Mouse (Mus musculus): ENCODE measurements at regions not wholly inside any gene's neighbourhood (a gene's known extent, or its start where the extent isn't known, plus 50 kb on each side); places are given as distances from the start of the nearest gene placed in this dataset.
"Not testable (repeated sequence)": the region's sequence is repeated elsewhere in the genome, so short reads cannot be mapped to it uniquely, and the experiment has no call there.

GRCm38 (mm10) chr13:97360551-97360950 lies 119.6 kb downstream of the Enc1 start:
- 39% methylated on average over 9 of the region's 9 CpGs for WGBS
- TF ChIP-seq POLR2A (IDR thresholded peaks at IDR 0.05; ENCODE audit: borderline replicate concordance, extremely low read depth, low read depth, low read length) (no peak), CTCF (IDR thresholded peaks at IDR 0.05; ENCODE audit: insufficient read depth, low read length) (no peak)
- no peak for DNase-seq
- no peak overlapping the region for H3K4me3 ChIP-seq (replicated peaks; ENCODE audit: extremely low read depth, low read depth, low read length)
- peaks cover 3% of the 10 kb centered on the region for H3K4me1 ChIP-seq (ENCODE audit: control insufficient read depth, insufficient read depth, low read length)

- WGBS: 92% methylated on average over 8 of the region's 8 CpGs
- TF ChIP-seq CTCF (IDR thresholded peaks at IDR 0.05; ENCODE audit: insufficient read depth, low read length) (no peak), POLR2A (IDR thresholded peaks at IDR 0.05; ENCODE audit: borderline replicate concordance, extremely low read depth, low read depth, low read length) (no peak)
These were observed 117.9 kb downstream of the Enc1 start for GRCm38 (mm10) chr13:97358781-97359305.

GRCm38 (mm10) chr13:97358261-97358660 lies 117.4 kb downstream of the Enc1 start:
- no peak for DNase-seq
- 88% methylated on average over 6 of the region's 6 CpGs for WGBS
- peaks cover under 1% of the 10 kb centered on the region; the same call in 1 of the 2 replicates for H3K4me1 ChIP-seq (ENCODE audit: control insufficient read depth, insufficient read depth, low read length)
- TF ChIP-seq CTCF (IDR thresholded peaks at IDR 0.05; ENCODE audit: insufficient read depth, low read length) (no peak), POLR2A (IDR thresholded peaks at IDR 0.05; ENCODE audit: borderline replicate concordance, extremely low read depth, low read depth, low read length) (no peak)
- H3K4me3 ChIP-seq (replicated peaks; ENCODE audit: extremely low read depth, low read depth, low read length): no peak overlapping the region

More at GRCm38 (mm10) chr13:97358781-97359305, 117.9 kb downstream of the Enc1 start:
- no peak for DNase-seq
- Histone ChIP-seq H3K4me3 (replicated peaks; ENCODE audit: extremely low read depth, low read depth, low read length) (no peak overlapping the region), H3K4me1 (ENCODE audit: control insufficient read depth, insufficient read depth, low read length) (peaks cover 3% of the 10 kb centered on the region; the same call in 1 of the 2 replicates)

- Histone ChIP-seq H3K4me3 (replicated peaks; ENCODE audit: extremely low read depth, low read depth, low read length) (no peak overlapping the region), H3K4me1 (ENCODE audit: control insufficient read depth, insufficient read depth, low read length) (no peaks in the 10 kb centered on the region; the same call in 1 of the 2 replicates)
- TF ChIP-seq CTCF (IDR thresholded peaks at IDR 0.05; ENCODE audit: insufficient read depth, low read length) (no peak), POLR2A (IDR thresholded peaks at IDR 0.05; ENCODE audit: borderline replicate concordance, extremely low read depth, low read depth, low read length) (no peak)
- no peak for DNase-seq
- 61% methylated on average over 13 of the region's 13 CpGs for WGBS
These were observed 116.3 kb downstream of the Enc1 start for GRCm38 (mm10) chr13:97356923-97357807.

- DNase-seq; H3K4me1 ChIP-seq (ENCODE audit: control insufficient read depth, insufficient read depth, low read length); H3K4me3 ChIP-seq (replicated peaks; ENCODE audit: extremely low read depth, low read depth, low read length): not testable (repeated sequence)
- WGBS: 93% methylated on average over 6 of the region's 6 CpGs
These were observed 114.5 kb downstream of the Enc1 start for GRCm38 (mm10) chr13:97355411-97355810.

DNA sequence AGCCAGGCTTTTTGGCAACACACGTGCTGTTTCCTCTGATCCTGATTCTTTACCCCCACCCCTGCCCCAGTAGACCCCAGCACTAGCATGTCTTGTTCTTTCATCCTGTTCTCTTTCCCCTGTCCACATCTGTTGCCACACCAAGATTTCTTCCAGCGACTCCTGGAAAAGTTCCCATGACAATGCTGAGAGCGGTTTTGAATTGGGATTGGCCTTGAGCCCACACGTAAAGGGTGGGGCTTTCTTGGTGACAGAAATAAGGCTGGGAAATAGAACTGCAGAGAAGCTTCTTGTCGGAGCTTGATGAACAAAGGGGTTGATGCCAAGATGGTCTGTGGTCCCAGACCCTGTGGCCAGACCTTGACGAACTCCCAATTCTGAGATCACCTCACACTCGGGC lies 106.8 kb downstream of the Enc1 start:
- H3K4me1 ChIP-seq (ENCODE audit: control insufficient read depth, insufficient read depth, low read length): no peaks in the 10 kb centered on the region
- TF ChIP-seq POLR2A (IDR thresholded peaks at IDR 0.05; ENCODE audit: borderline replicate concordance, extremely low read depth, low read depth, low read length) (no peak), CTCF (IDR thresholded peaks at IDR 0.05; ENCODE audit: insufficient read depth, low read length) (no peak)
- no peak overlapping the region for H3K4me3 ChIP-seq (replicated peaks; ENCODE audit: extremely low read depth, low read depth, low read length)
- WGBS: 38% methylated on average over 7 of the region's 7 CpGs
- DNase-seq: no peak

DNA sequence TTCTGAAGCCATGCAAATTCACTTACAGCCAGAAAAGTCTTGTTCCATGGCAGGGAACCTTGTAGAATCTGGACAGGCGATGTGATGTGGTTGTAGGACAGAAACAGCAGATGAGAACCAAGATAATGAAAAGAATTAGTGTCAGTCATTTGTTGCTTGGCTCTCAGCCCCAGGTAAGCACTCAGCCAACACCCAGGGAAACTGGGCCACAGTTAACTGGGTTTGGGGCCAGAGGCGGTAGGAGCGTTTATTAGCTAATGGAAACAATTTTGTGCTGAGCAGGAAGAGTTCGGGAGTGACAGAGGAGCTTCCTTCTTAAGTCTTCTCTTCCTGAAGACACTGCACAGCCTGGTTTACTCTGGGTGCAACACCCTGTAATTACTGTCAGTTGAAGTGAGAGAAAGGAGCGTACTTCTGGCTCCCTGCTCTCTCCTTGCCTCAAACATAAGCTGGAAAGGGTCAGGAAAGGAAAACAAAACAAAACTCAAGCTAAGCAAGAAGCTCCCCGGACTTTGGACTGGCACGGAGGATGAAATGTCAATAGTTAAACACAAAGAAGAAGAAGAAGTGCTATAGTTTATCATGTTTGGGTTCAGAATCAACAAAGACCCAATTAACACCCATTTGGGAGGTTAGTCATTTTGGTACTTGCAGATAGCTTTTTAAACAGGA lies 100.4 kb downstream of the Enc1 start:
- TF ChIP-seq POLR2A (IDR thresholded peaks at IDR 0.05; ENCODE audit: borderline replicate concordance, extremely low read depth, low read depth, low read length): no peak
- no peak for DNase-seq
- H3K4me1 ChIP-seq (ENCODE audit: control insufficient read depth, insufficient read depth, low read length): peaks cover 2% of the 10 kb centered on the region
- 42% methylated on average over 7 of the region's 7 CpGs for WGBS
- no peak overlapping the region for H3K4me3 ChIP-seq (replicated peaks; ENCODE audit: extremely low read depth, low read depth, low read length)

- Histone ChIP-seq H3K4me1 (ENCODE audit: control insufficient read depth, insufficient read depth, low read length) (peaks cover 2% of the 10 kb centered on the region), H3K4me3 (replicated peaks; ENCODE audit: extremely low read depth, low read depth, low read length) (no peak overlapping the region)
- WGBS: 28% methylated on average over 3 of the region's 3 CpGs
- no peak for DNase-seq
- TF ChIP-seq CTCF (IDR thresholded peaks at IDR 0.05; ENCODE audit: insufficient read depth, low read length) (no peak), POLR2A (IDR thresholded peaks at IDR 0.05; ENCODE audit: borderline replicate concordance, extremely low read depth, low read depth, low read length) (no peak)
These were observed 97.0 kb downstream of the Enc1 start for GRCm38 (mm10) chr13:97337954-97338353.

GRCm38 (mm10) chr13:97337296-97337731 lies 96.4 kb downstream of the Enc1 start:
- Histone ChIP-seq H3K4me3 (replicated peaks; ENCODE audit: extremely low read depth, low read depth, low read length) (no peak overlapping the region), H3K4me1 (ENCODE audit: control insufficient read depth, insufficient read depth, low read length) (peaks cover 2% of the 10 kb centered on the region)
- WGBS: 64% methylated on average over 10 of the region's 10 CpGs
- TF ChIP-seq POLR2A (IDR thresholded peaks at IDR 0.05; ENCODE audit: borderline replicate concordance, extremely low read depth, low read depth, low read length): no peak
- TF ChIP-seq CTCF (IDR thresholded peaks at IDR 0.05; ENCODE audit: insufficient read depth, low read length): no peak
- DNase-seq: peak; percentile 20

All from lung, adult 2 months (tissue).